Mouse (Mus musculus): ENCODE data around the gene Rasal1. TPM values are rescaled to one million over a fixed set of nuclear protein-coding genes. Genes with fewer than 3 reads are reported as not detected.

Rasal1 gene
- polyA plus RNA-seq, 1 experiment from 2014 or later: 0.70 TPM

DNA sequence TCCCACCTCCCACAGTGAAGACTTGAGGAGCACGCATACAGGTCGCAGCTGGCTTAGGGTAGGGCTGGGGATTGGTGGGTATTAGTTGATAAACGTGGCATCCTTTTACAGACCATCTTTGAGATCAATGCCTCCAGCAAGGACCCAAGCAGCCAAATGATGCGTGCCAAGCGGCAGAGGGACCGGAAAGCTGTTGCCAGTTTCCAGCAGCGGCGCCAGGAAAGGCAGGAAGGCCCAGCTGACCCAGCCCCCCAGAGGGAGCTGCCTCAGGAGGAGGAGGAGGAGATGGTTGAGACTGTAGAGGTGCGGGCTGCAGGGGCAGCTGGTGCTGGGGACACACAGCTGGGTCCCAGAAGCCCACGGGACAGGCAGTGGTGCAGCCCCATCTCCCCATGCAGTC, 24.2 kb upstream of the Rasal1 start:
- WGBS: 95% methylated on average over 10 of the region's 10 CpGs
- no peak for ATAC-seq (ENCODE audit: low FRiP score, low read depth)
- H3K36me3 ChIP-seq: peaks cover 95% of the 10 kb centered on the region

DNA sequence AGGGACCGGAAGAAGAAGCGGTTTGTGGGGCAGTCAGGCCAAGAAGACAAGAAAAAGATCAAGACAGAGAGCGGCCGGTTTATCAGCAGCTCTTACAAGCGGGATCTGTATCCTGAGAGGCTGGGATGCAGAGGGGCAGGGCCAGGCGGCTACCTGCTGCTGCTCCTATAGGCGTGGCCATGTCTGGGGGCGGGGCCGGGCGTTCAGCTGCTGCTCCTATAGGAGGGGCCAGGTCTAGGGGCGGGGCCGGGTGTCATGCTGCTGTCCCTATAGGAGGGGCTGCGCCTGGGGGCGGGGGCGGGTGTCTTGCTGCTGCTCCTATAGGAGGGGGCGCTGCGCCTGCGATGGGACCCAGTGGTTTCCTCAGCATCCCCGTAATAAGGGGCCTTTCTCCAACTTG, 22.2 kb upstream of the Rasal1 start:
- peaks cover 18% of the 10 kb centered on the region for H3K4me1 ChIP-seq
- peaks cover 76% of the 10 kb centered on the region for H3K36me3 ChIP-seq
- H3K4me3 ChIP-seq: no peak overlapping the region
- WGBS: 29% methylated on average over 19 of the region's 19 CpGs
- no peak overlapping the region for H3K9ac ChIP-seq
- H3K27ac ChIP-seq: no peak overlapping the region
- H3K9me3 ChIP-seq: no peaks in the 10 kb centered on the region
- ATAC-seq (ENCODE audit: low FRiP score, low read depth): no peak
- H3K4me2 ChIP-seq (replicated peaks): no peak overlapping the region
- H3K27me3 ChIP-seq: peaks cover 21% of the 10 kb centered on the region

More for the DNA sequence above, 24.2 kb upstream of the Rasal1 start:
- no peak overlapping the region for H3K27ac ChIP-seq
- peaks cover 14% of the 10 kb centered on the region for H3K4me1 ChIP-seq
- H3K9me3 ChIP-seq: no peaks in the 10 kb centered on the region
- H3K4me3 ChIP-seq: no peak overlapping the region
- no peak overlapping the region for H3K9ac ChIP-seq
- H3K27me3 ChIP-seq: peaks cover 1% of the 10 kb centered on the region; the same call in 1 of the 2 replicates
- no peak overlapping the region for H3K4me2 ChIP-seq (replicated peaks)

DNA sequence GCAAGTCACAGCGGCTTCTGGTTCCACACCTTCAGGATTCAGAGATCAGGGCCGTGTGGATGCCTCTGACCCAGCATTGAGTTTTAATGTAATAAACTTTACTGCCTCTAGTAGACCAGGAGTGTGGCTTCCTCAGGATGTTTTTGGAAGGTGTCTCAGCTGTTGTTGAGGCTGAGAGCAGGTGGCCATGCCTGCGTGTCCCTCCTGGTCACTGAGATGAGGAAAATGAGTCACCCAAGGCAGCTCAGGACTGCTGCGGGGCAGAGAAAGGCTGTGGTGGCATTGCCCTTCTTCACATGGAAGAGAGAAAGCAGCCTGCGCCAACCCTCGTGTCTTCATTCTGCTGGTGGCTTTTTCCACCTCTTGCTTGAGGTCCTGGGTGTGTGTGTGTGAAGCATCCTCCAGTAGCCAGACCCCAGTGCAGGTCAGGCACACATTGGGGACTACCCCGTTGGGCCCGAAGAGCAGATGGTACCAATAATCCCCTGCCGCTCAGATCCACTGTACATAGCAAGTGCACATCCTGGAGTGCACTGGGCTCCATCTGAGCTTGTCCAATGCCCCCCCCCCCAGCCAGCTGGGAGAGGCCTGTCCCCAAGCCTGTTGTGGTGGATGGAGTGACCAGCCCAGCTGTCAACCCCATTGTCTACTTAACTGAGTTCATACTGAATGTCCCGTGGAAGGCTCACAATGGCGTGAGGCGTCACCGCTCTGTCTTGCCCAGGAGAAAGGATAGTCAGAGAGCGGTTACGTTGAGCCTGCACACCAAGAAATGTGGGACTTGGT, 20.9 kb upstream of the Rasal1 start:
- no peak overlapping the region for H3K9ac ChIP-seq
- no peak overlapping the region for H3K4me3 ChIP-seq
- 0 out of 2 replicates have a peak, but pooled peaks have one; percentile 29 for ATAC-seq (ENCODE audit: low FRiP score, low read depth)
- peaks cover 63% of the 10 kb centered on the region for H3K36me3 ChIP-seq
- no peak overlapping the region; the same call in 1 of the 2 replicates for H3K27ac ChIP-seq
- H3K4me2 ChIP-seq (replicated peaks): no peak overlapping the region
- H3K27me3 ChIP-seq: peaks cover 32% of the 10 kb centered on the region
- peaks cover 6% of the 10 kb centered on the region; the same call in 1 of the 2 replicates for H3K9me3 ChIP-seq
- 90% methylated on average over 15 of the region's 15 CpGs for WGBS
- peaks cover 10% of the 10 kb centered on the region for H3K4me1 ChIP-seq

DNA sequence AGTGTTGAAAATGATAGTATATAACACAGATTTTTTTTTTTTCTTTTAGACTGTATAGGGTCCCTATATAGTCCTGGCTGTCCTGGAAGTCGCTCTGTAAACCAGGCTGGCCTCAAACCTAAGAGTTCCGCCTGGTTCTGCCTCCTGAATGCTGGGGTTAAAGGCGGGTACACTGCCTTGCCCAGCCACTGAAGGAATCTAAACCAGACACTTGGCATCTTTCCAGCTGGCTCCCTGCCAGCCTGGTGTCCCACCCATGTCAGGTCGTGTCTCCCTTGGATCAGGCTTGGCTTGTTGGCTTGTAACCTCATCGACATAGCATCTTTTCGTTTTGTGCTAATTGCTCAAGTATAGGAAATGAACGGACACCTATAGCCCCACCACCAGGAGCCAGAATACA, 20.0 kb upstream of the Rasal1 start:
- no peak overlapping the region for H3K9ac ChIP-seq
- no peak overlapping the region for H3K27ac ChIP-seq
- WGBS: 58% methylated on average over 7 of the region's 7 CpGs
- no peak overlapping the region for H3K4me2 ChIP-seq (replicated peaks)
- H3K4me1 ChIP-seq: peaks cover 10% of the 10 kb centered on the region
- no peak overlapping the region for H3K4me3 ChIP-seq
- no peak for ATAC-seq (ENCODE audit: low FRiP score, low read depth)
- H3K36me3 ChIP-seq: peaks cover 53% of the 10 kb centered on the region
- H3K27me3 ChIP-seq: peaks cover 35% of the 10 kb centered on the region
- H3K9me3 ChIP-seq: peaks cover 6% of the 10 kb centered on the region; the same call in 1 of the 2 replicates

DNA sequence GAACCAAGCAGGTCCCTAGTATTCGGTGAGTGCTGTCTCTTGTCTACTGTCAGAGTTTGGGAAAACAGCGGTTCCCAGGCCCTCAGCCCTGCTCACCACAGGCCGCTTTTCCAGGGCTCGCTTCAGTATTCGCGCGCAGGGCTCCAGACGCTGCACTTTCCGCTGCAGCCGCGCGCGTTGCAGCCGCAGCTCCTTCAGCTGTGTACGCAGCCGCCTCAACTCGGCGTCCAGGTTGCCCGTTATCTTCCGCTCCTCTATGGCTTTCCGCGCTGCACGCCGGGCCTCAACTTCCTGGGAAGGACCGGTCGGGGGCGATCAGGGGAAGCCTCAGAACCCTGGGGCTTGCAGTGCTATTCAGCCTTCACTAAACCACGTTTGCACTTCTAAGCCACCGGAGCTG, 17.5 kb upstream of the Rasal1 start:
- 8% methylated on average over 29 of the region's 29 CpGs for whole genome bisulfite sequencing
- Histone ChIP-seq H3K4me2 (replicated peaks) (peak overlapping the region; percentile 56), H3K4me3 (peak overlapping the region; percentile 22), H3K27me3 (peaks cover 43% of the 10 kb centered on the region), H3K36me3 (peaks cover 28% of the 10 kb centered on the region), H3K9me3 (peaks cover 6% of the 10 kb centered on the region; the same call in 1 of the 2 replicates), H3K9ac (peak overlapping the region; percentile 48; the same call in 1 of the 2 replicates), H3K27ac (no peak overlapping the region), H3K4me1 (peaks cover 10% of the 10 kb centered on the region)
- no peak for ATAC-seq (ENCODE audit: low FRiP score, low read depth)

DNA sequence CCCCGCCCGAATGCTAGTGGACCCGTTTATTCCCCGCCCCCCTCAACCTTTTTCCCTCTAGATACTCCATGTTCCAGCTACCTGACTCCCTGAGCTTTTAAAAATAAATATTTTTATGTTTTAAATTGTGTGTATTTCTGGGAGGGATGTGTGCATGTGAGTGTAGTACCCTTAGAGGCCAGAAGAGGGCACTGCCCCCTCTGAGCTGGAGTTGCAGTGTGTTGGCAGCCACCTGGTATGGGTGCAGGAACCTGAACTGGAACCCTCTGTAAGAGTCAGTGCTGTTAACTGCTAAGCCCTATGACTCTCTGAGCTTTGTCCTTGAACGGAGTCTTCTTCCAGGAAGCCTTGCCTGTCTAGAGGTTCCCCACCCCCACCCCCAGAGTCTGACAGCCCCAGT, 16.7 kb upstream of the Rasal1 start:
- no peak overlapping the region for H3K4me3 ChIP-seq
- ATAC-seq (ENCODE audit: low FRiP score, low read depth): no peak
- H3K4me1 ChIP-seq: peaks cover 10% of the 10 kb centered on the region
- no peak overlapping the region for H3K4me2 ChIP-seq (replicated peaks)
- peaks cover 43% of the 10 kb centered on the region for H3K27me3 ChIP-seq
- H3K9ac ChIP-seq: no peak overlapping the region
- H3K36me3 ChIP-seq: peaks cover 21% of the 10 kb centered on the region
- H3K9me3 ChIP-seq: peaks cover 6% of the 10 kb centered on the region; the same call in 1 of the 2 replicates
- no peak overlapping the region for H3K27ac ChIP-seq
- 96% methylated on average over 5 of the region's 5 CpGs for WGBS

DNA sequence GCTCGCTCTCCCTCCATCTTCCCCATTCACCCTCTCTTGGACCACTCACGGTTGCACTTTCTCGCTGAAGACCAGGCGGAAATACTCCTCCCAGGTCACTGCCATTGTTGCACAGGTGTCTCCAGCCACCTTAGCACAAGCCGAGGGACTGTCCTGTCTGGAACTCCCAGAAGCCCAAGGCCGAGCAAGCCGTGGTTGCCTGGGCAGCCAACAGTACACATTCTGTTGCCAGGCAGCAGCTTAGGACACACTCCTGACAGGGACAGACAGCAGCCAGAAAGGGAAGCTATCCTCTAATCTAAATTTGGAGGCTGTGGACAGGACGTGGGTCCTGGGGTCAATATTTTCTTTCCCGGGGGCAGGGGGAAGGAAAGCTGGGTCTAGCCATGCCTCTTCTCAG, 14.5 kb upstream of the Rasal1 start, which contains the start of gene Cfap73:
TSS of gene Cfap73 (minus strand) at position 105 of the 400 bp plus-strand sequence.
- Histone ChIP-seq H3K9me3 (peaks cover 6% of the 10 kb centered on the region; the same call in 1 of the 2 replicates), H3K36me3 (no peaks in the 10 kb centered on the region), H3K4me1 (peaks cover 4% of the 10 kb centered on the region; the same call in 1 of the 2 replicates), H3K27me3 (peaks cover 43% of the 10 kb centered on the region), H3K4me3 (no peak within 1 kb of the TSS), H3K9ac (no peak within 1 kb of the TSS), H3K4me2 (replicated peaks) (no peak within 1 kb of the TSS), H3K27ac (no peak within 1 kb of the TSS)
- WGBS: 64% methylated on average over 9 of the region's 9 CpGs
- ATAC-seq (ENCODE audit: low FRiP score, low read depth): no peak

DNA sequence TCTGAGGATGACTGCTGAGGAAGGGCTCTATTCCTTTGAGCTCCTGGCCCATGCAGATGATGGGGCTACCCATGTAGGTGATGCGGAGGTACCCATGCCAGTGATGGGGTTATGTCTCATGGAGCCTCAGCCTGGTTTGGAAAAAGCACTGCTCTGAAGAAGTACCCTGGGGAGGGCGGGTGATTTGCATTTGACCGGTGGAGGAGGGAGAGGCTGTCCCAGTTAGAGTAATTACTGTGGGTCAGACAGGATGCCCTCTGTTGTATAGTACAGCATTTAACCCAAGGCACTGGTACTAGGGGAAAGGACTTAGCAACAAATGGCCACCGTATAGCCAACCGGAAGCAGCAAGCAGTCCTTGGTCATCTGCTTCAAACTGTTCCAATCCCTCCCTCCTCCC, 13.8 kb upstream of the Rasal1 start:
- H3K4me1 ChIP-seq: peaks cover 4% of the 10 kb centered on the region; the same call in 1 of the 2 replicates
- H3K4me3 ChIP-seq: no peak overlapping the region
- no peak for ATAC-seq (ENCODE audit: low FRiP score, low read depth)
- no peak overlapping the region for H3K27ac ChIP-seq
- no peak overlapping the region for H3K9ac ChIP-seq
- H3K4me2 ChIP-seq (replicated peaks): no peak overlapping the region
- peaks cover 37% of the 10 kb centered on the region for H3K27me3 ChIP-seq
- H3K9me3 ChIP-seq: peaks cover 6% of the 10 kb centered on the region; the same call in 1 of the 2 replicates
- WGBS: 42% methylated on average over 5 of the region's 5 CpGs
- no peaks in the 10 kb centered on the region for H3K36me3 ChIP-seq

DNA sequence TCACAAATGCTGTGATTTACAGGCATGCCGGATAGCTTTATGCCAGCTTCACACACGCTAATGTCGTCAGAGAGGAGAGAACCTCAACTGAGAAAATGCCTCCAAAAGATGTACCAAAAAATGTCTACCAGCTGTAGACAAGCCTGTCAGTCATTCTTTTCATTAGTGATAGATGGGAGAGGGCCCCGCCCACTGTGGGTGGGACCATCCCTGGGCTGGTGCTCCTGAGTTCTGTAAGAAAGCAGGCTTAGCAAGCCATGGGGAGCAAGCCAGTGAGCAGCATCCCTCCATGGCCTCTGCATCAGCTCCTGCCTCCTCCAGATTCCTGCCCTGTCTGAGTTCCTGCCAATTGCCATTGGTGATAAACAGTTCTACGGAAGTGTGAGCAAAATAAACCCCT, 13.0 kb upstream of the Rasal1 start:
- H3K4me3 ChIP-seq: no peak overlapping the region
- peaks cover 4% of the 10 kb centered on the region; the same call in 1 of the 2 replicates for H3K4me1 ChIP-seq
- H3K27me3 ChIP-seq: peaks cover 30% of the 10 kb centered on the region
- H3K9me3 ChIP-seq: peaks cover 6% of the 10 kb centered on the region; the same call in 1 of the 2 replicates
- 75% methylated on average over 5 of the region's 5 CpGs for WGBS
- H3K9ac ChIP-seq: no peak overlapping the region
- no peak for ATAC-seq (ENCODE audit: low FRiP score, low read depth)
- H3K36me3 ChIP-seq: no peaks in the 10 kb centered on the region
- no peak overlapping the region for H3K27ac ChIP-seq
- no peak overlapping the region for H3K4me2 ChIP-seq (replicated peaks)

DNA sequence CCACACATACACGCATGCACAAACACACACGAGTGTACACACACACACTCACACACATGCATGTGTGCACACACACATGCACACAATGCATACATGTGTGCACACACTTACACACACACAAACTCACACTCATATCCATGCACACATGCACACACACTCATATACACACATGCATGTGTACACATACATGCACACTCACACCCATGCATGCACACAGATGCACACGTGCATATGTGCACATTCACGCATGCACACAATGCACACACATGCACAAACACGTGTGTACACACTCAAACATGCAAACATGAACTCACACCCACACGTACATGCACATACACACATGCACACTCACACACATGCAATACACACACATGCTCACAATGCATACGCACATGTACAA, 8.5 kb upstream of the Rasal1 start:
- Histone ChIP-seq H3K9ac (no peak overlapping the region), H3K4me3 (no peak overlapping the region), H3K27ac (no peak overlapping the region), H3K4me1 (no peaks in the 10 kb centered on the region), H3K36me3 (no peaks in the 10 kb centered on the region), H3K4me2 (replicated peaks) (no peak overlapping the region), H3K9me3 (no peaks in the 10 kb centered on the region), H3K27me3 (peaks cover 7% of the 10 kb centered on the region; the same call in 1 of the 2 replicates)
- no peak for ATAC-seq (ENCODE audit: low FRiP score, low read depth)
- WGBS: 89% methylated on average over 7 of the region's 7 CpGs

DNA sequence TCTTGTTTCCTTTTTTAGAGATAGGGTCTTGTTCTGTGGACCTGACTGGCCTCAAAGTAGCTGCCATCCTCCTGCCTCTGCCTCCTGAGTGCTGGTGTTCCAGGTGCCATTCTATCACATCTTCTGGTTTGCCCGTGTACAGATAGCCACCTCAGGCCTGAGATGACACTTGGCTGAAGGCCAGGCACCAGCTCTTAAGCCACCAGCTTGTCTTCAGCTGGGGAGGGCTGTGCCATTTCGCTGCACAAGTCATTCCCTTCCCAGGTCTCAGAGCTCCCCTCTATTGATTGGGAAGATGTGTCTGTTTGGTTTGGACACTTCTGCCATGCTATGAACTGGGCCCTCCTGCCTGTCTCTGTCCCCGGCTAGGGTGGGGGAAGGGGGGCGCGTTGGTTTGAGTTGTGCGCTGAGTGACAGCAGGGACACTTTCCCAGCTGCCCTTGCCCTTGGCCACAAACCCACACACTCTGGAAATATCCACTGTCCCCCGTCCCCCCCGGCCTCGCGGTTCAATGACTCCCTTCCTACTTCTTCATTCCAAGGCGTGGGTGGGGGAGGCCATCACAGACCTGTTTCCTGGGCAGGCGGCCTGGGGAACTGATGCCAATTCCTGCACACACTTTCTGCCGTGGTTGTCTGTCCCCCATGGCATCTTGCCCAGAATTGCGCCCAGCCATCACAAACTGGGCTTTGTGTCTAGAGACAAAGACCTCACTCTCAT, 5.1 kb upstream of the Rasal1 start:
- H3K36me3 ChIP-seq: no peaks in the 10 kb centered on the region
- H3K9me3 ChIP-seq: no peaks in the 10 kb centered on the region
- peaks cover 2% of the 10 kb centered on the region for H3K4me1 ChIP-seq
- no peak overlapping the region for H3K27ac ChIP-seq
- no peak overlapping the region for H3K9ac ChIP-seq
- 77% methylated on average over 14 of the region's 14 CpGs for WGBS
- peaks cover 34% of the 10 kb centered on the region for H3K27me3 ChIP-seq
- ATAC-seq (ENCODE audit: low FRiP score, low read depth): no peak
- no peak overlapping the region for H3K4me3 ChIP-seq
- no peak overlapping the region for H3K4me2 ChIP-seq (replicated peaks)

DNA sequence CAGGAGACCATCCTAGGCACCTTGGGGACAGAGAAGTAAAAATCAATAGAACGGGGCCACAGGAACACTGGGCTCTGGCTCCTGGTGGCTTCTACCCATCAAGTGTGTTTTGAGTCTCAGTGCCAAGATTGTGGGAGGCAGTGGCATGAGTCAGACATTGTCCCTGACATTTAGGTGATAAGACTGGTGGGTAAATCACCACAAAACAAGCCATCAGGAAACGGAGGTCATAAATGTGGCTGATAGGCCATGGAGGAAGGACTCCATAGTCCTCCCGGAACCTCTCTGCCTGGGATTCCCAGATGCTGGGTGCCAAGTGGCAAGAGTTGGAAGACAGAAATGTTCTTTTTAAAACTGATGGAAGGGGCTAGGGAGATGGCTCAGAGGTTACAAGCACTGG, 4.4 kb upstream of the Rasal1 start:
- Histone ChIP-seq H3K9me3 (no peaks in the 10 kb centered on the region), H3K27ac (no peak overlapping the region), H3K27me3 (peaks cover 41% of the 10 kb centered on the region), H3K4me1 (peaks cover 9% of the 10 kb centered on the region), H3K36me3 (no peaks in the 10 kb centered on the region), H3K4me2 (replicated peaks) (no peak overlapping the region), H3K9ac (no peak overlapping the region), H3K4me3 (no peak overlapping the region)
- ATAC-seq (ENCODE audit: low FRiP score, low read depth): no peak
- 68% methylated on average over 3 of the region's 3 CpGs for WGBS

All from limb, embryonic 13.5 days (tissue).